ENCODE assay signal across 21 mouse cellular contexts in genomic region chr9:66339714-66340113, GRCm38 (mm10). TPM values are rescaled to one million over a fixed set of nuclear protein-coding genes. Genes with fewer than 3 reads are reported as not detected.
DNase-seq lines count a peak whose midpoint lies in the region; ATAC-seq and TF ChIP-seq lines count a peak whose summit lies in the region.
"Had no signal": no experiment of that assay in that cellular context is flagged by ENCODE, and none has a peak within 500 bp of the region (broad histone marks: within the 10 kb centered on the region; RNA-seq: fewer than 3 reads in every experiment).

No protein-coding gene starts in this region.

- H3K9ac ChIP-seq in liver, embryonic 12.5 days = no peak overlapping the region
- no peak overlapping the region for H3K9ac ChIP-seq in liver, postnatal 0 days (replicated peaks)
- no peak overlapping the region for H3K9ac ChIP-seq in CH12.LX (ENCODE audit: insufficient read depth, low read depth)

- H3K4me2 ChIP-seq in liver, embryonic 12.5 days = no peak overlapping the region
- H3K4me2 ChIP-seq in liver, postnatal 0 days (ENCODE audit: low read depth, low read length) = no peak overlapping the region
- no peak overlapping the region for H3K4me2 ChIP-seq in CH12.LX (ENCODE audit: insufficient read depth, low read depth, poor library complexity, severe bottlenecking)

- 0 out of 2 replicates have a peak overlapping the region, but pooled peaks have one; percentile 36 for H3K27ac ChIP-seq in liver, embryonic 12.5 days
- H3K27ac ChIP-seq in liver, postnatal 0 days (ENCODE audit: low read depth) = no peak overlapping the region
- no peak overlapping the region for H3K27ac ChIP-seq in CH12.LX (ENCODE audit: insufficient read depth, low read depth)

- ATAC-seq in liver, embryonic 12.5 days = no peak
- no peak for ATAC-seq in liver, postnatal 0 days
- ATAC-seq: activated CD4-positive, CD25-positive, alpha-beta regulatory T cell, adult 4 months; CD4-positive, CD25-positive, alpha-beta regulatory T cell, adult 4 months; Patski had no signal

- TF ChIP-seq EP300 in liver, postnatal 0 days (IDR thresholded peaks at IDR 0.05; ENCODE audit: low read depth) = no peak
- peak; percentile 77 for TF ChIP-seq EP300 in CH12.LX (IDR thresholded peaks at IDR 0.05; ENCODE audit: low read length)

- 40% methylated on average over 1 of the region's 1 CpGs for WGBS in liver, embryonic 12.5 days (ENCODE audit: insufficient replicate concordance)
- WGBS in liver, postnatal 0 days (ENCODE audit: insufficient replicate concordance) = 63% methylated on average over 1 of the region's 1 CpGs

- TF ChIP-seq POLR2A in CH12.LX (IDR thresholded peaks at IDR 0.05; ENCODE audit: low read depth, low read length) = no peak

- H3K9me3 ChIP-seq in liver, embryonic 12.5 days (replicated peaks) = no peaks in the 10 kb centered on the region
- H3K9me3 ChIP-seq in liver, postnatal 0 days (ENCODE audit: low read length) = no peaks in the 10 kb centered on the region
- no peaks in the 10 kb centered on the region for H3K9me3 ChIP-seq in CH12.LX (replicated peaks; ENCODE audit: low read length)
- H3K9me3 ChIP-seq: G1E had no signal

- TF ChIP-seq RAD21 in CH12.LX (IDR thresholded peaks at IDR 0.05; ENCODE audit: low read depth, low read length) = no peak

- dilution Hi-C loops in CH12.LX (cut with MboI; ENCODE audit: extremely low pct_ligation_motif_present, extremely low pct_unique_long_range_greater_than_20kb, low sequenced_read_pairs) = no loop called here

- no peaks in the 10 kb centered on the region for H3K79me2 ChIP-seq in CH12.LX (replicated peaks; ENCODE audit: control insufficient read depth, extremely low read depth, insufficient read depth, poor library complexity, severe bottlenecking)

- H3K4me3 ChIP-seq in liver, embryonic 12.5 days = no peak overlapping the region
- H3K4me3 ChIP-seq in liver, postnatal 0 days (ENCODE audit: low read depth, low read length) = no peak overlapping the region
- no peak overlapping the region for H3K4me3 ChIP-seq in CH12.LX (replicated peaks in 1 of 3; ENCODE audit: low read depth in 2 of 3, low read length in 2 of 3, poor library complexity in 1 of 3)

- DNase-seq in heart, adult 11 months = peak; percentile 48
- no peak for DNase-seq in heart, postnatal 4 days
- no peak for DNase-seq in liver, postnatal 0 days
- peak; percentile 40 for DNase-seq in CH12.LX (ENCODE audit: extremely low read depth)
- no peak for DNase-seq in gastrocnemius, postnatal 25 days
- DNase-seq: adrenal gland, adult 2 months; adrenal gland, adult 8-10 months; adrenal gland, postnatal 10 days; adrenal gland, postnatal 14 days; adrenal gland, postnatal 25 days; adrenal gland, postnatal 36 days; B cell, adult 2 months; cerebellum, adult 11 months; cerebellum, adult 11-12 months; cerebellum, adult 18-20 months; cerebellum, adult 2 months had no signal

- H3K27me3 ChIP-seq in liver, embryonic 12.5 days (replicated peaks) = no peaks in the 10 kb centered on the region; the same call in 1 of the 2 replicates
- H3K27me3 ChIP-seq in liver, postnatal 0 days (ENCODE audit: insufficient read depth, low read length) = no peaks in the 10 kb centered on the region
- H3K27me3 ChIP-seq in CH12.LX (replicated peaks) = no peaks in the 10 kb centered on the region

- H3K4me1 ChIP-seq in liver, embryonic 12.5 days = peaks cover 17% of the 10 kb centered on the region
- no peaks in the 10 kb centered on the region for H3K4me1 ChIP-seq in liver, postnatal 0 days (ENCODE audit: insufficient read depth)
- peaks cover 5 to 52% of the 10 kb centered on the region in 2 experiments for H3K4me1 ChIP-seq in CH12.LX (ENCODE audit: control insufficient read depth in 1 of 2, insufficient read depth in 2 of 2)

- no peak for TF ChIP-seq CTCF in liver, postnatal 0 days (IDR thresholded peaks at IDR 0.05; ENCODE audit: low read depth)
- no peak for TF ChIP-seq CTCF in CH12.LX (conservative IDR thresholded peaks at IDR 0.05 in 1 of 2, IDR thresholded peaks at IDR 0.05 in 1 of 2; ENCODE audit: low read depth in 2 of 2, low read length in 2 of 2)

- H3K36me3 ChIP-seq in liver, embryonic 12.5 days = no peaks in the 10 kb centered on the region
- no peaks in the 10 kb centered on the region for H3K36me3 ChIP-seq in liver, postnatal 0 days (replicated peaks; ENCODE audit: insufficient read depth, low read length)
- H3K36me3 ChIP-seq in CH12.LX (replicated peaks in 1 of 2; ENCODE audit: control insufficient read depth in 1 of 2, insufficient read depth in 1 of 2, low read length in 1 of 2) = no peaks in the 10 kb centered on the region
- H3K36me3 ChIP-seq: G1E had no signal

- in situ Hi-C loops in CH12.LX (cut with MboI; ENCODE audit: low pct_ligation_motif_present, low pct_unique_long_range_greater_than_20kb, low sequenced_read_pairs) = loop anchor here (5.0 kb wide), 1 partner anchor 32 kb away; no protein-coding TSS in a partner anchor

TF ChIP-seq in CH12.LX, 34 proteins besides CTCF, POLR2A, EP300 and RAD21:
- peak; percentile 62; the same call in 1 of the 2 replicates for TF ChIP-seq IRF4 (IDR thresholded peaks at IDR 0.05; ENCODE audit: low read depth, low read length)
- no peak for TF ChIP-seq USF2 (conservative IDR thresholded peaks at IDR 0.05; ENCODE audit: low read depth, low read length)

RNA-seq across cellular contexts. Expression of gene Herc1, which starts 10.5 kb away (rescaled TPM):
- 10 to 100 TPM; 48.0 to 48.5 TPM for total RNA-seq in heart, postnatal 4 days (2021)
- polyA plus RNA-seq in liver, embryonic 12.5 days (2016; fragmentation: Nextera tagmentation; extraction: Ambion mirVana) = 35.8 and 37.9 TPM in 2 replicates
- polyA plus RNA-seq in liver, postnatal 0 days (2015; fragmentation: Nextera tagmentation; extraction: Ambion mirVana) = 11.9 and 13.9 TPM in 2 replicates
- total RNA-seq in CH12.LX (2012; rRNA removed) (45.2 and 47.6 TPM in 2 replicates), CH12.LX (2014; rRNA removed) (32.9 and 33.2 TPM in 2 replicates)
- polyA plus RNA-seq in CH12.LX (2012; ENCODE audit: insufficient read length, low read depth) = 35.4 and 42.1 TPM in 2 replicates
- total RNA-seq in gastrocnemius, postnatal 25 days (2021) = 10 to 100 TPM; 28.5 to 31.8 TPM

Comparison
In these comparisons a context has a peak if more than half of its experiments do, and no peak if none do; other contexts are left out.
1. DNase-seq: peak in heart, adult 11 months (single experiment) and CH12.LX (single experiment); none in heart, postnatal 4 days (single experiment), liver, postnatal 0 days (single experiment) and gastrocnemius, postnatal 25 days (single experiment).